Mouse (Mus musculus) embryo, embryonic 11 days (tissue): ENCODE measurements at regions not wholly inside any gene's neighbourhood (a gene's known extent, or its start where the extent isn't known, plus 50 kb on each side); places are given as distances from the start of the nearest gene placed in this dataset.
A peak's percentile ranks its signal among the peaks of the same experiment; 100 is the strongest.

Experiments
- DNase-seq: peaks from one replicate; pipeline ENCODE4 v3.0.0-alpha.2; 2015

DNA sequence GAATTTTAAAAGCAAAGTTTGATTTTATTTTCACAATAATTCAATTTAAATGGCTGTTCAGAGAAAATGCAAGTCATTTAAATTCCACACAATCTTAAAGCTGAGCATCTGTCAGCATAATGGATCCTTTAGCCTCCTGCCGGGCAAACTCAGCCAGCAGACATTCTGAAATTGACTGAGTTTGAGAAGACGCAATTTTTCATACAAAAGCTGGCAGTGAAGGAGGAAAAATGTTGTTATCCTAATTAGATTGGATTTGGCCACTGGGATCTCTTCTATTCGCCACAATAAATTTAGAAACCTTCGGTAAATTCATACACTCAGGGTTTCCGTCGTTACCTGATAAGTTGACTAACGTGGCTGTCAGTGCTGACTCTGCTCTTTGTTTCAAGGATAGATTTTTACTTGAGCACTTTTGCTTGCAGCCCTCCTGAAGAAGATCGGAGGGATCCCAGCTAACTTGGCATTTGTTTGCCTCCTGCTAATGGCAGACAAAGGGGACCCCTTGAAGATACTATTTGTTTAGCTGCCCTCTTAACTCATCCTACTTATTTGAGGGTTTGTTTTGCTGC is 244.9 kb upstream of the Fsip2 start:
- peak; percentile 16 for DNase-seq

DNA sequence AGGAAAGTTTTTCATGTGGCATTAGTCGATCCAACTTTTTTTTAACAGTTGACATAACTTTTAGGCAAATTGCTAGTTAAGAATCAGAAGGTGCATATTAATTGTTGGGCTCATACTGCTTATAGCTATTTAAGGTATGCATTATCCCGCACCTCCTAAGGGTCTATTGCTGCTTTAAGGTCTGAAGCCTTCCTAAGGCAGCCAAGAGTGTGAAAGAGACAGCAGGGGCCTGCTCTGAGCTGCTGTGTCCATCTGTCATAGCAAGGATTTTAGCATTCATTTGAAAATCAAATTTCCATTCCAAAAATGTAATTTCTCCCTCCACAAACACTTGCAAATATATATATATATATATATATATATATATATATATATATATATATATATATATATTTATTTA is 241.6 kb upstream of the Fsip2 start:
- no peak for DNase-seq

- no peak for DNase-seq
Measured at GRCm38 (mm10) chr2:82715773-82716172, 227.7 kb upstream of the Fsip2 start.
